Mouse (Mus musculus) hindbrain, postnatal 0 days (tissue): ENCODE measurements around the gene Scn8a. TPM values are rescaled to one million over a fixed set of nuclear protein-coding genes. Genes with fewer than 3 reads are reported as not detected.

Experiments
- ATAC-seq: fragments of 200-750 bp; cut with Nextera tagmentation; 2 replicates; pipeline ENCODE4 v1.8.0; 2017; ENCODE audit warnings: mild to moderate bottlenecking, moderate TSS enrichment, moderate library complexity
- DNase-seq: peaks from one replicate; pipeline ENCODE4 v3.0.0-alpha.2; 2015; ENCODE audit warnings: low spot score
- H3K27ac ChIP-seq: fragments of 300-500 bp; sonication (generic); 2 replicates; pipeline ENCODE4 v1.5.1; 2014; ENCODE audit warnings: mild to moderate bottlenecking
- H3K27me3 ChIP-seq: fragments of 300-500 bp; sonication (generic); 2 replicates; pipeline ENCODE4 v1.6.1; 2014; ENCODE audit warnings: low read length, mixed read lengths; ENCODE audit not compliant: insufficient read depth
- H3K36me3 ChIP-seq: fragments of 300-500 bp; sonication (generic); 2 replicates; pipeline ENCODE4 v1.6.1; 2014; ENCODE audit warnings: low read length, mixed read lengths; ENCODE audit not compliant: insufficient read depth
- H3K4me1 ChIP-seq: fragments of 300-500 bp; sonication (generic); 2 replicates; pipeline ENCODE4 v1.6.1; 2014; ENCODE audit warnings: antibody characterized with exemption, low read length, mixed read lengths; ENCODE audit not compliant: insufficient read depth
- H3K4me2 ChIP-seq: fragments of 300-500 bp; sonication (generic); 2 replicates; pipeline ENCODE4 v1.6.1; 2014; ENCODE audit warnings: low read depth, mild to moderate bottlenecking, low read length, moderate library complexity, mixed read lengths
- H3K4me3 ChIP-seq: fragments of 300-500 bp; sonication (generic); 2 replicates; pipeline ENCODE4 v1.5.1; 2014; ENCODE audit warnings: low read length
- H3K9ac ChIP-seq: fragments of 300-500 bp; sonication (generic); replicated peaks from 2 replicates; pipeline ENCODE4 v1.6.1; 2014; ENCODE audit warnings: mild to moderate bottlenecking, low read length, moderate library complexity, mixed read lengths
- H3K9me3 ChIP-seq: fragments of 300-500 bp; sonication (generic); 2 replicates; pipeline ENCODE4 v1.6.1; 2016; ENCODE audit warnings: low read length, mixed read lengths
- CTCF ChIP-seq: IDR thresholded peaks from 2 replicates; pipeline ENCODE4 v1.5.1; 2016; ENCODE audit warnings: antibody characterized with exemption, control low read depth, low read depth
- WGBS: fragments of 180-500 bp; shearing (Covaris S2); extraction: QIAGEN DNeasy Blood & Tissue Kit; methylation state at CpG from one replicate; pipeline ENCODE4 v1.1.7; 2014; 5-methylcytosine and 5-hydroxymethylcytosine counted together
- polyA plus RNA-seq: library from polyadenylated mRNA; unstranded; fragments of >200 nt; fragmentation: Nextera tagmentation; extraction: Ambion mirVana; gene quantifications from 2 replicates; pipeline ENCODE4 v1.2.1, GENCODE M21; 2015
- total RNA-seq: library from RNA; depleted of rRNA; stranded (reverse); fragments of >200 nt; gene quantifications from 2 replicates; pipeline ENCODE4 v1.2.3, GENCODE M21; 2014

The Scn8a gene
- total and polyA plus RNA-seq, 2 experiments from 2014 or later, result 26.9 to 45.7 TPM

GRCm38 (mm10) chr15:100871107-100872011 lies 1.7 kb downstream of the Scn8a start:
- peak; percentile 41 for DNase-seq
- WGBS, result 1% methylated on average over 36 of the region's 53 CpGs
- Histone ChIP-seq H3K4me2 (peak overlapping the region; percentile 61), H3K36me3 (no peaks in the 10 kb centered on the region), H3K27me3 (no peaks in the 10 kb centered on the region), H3K4me1 (no peaks in the 10 kb centered on the region), H3K4me3 (peak overlapping the region; percentile 80), H3K9me3 (no peaks in the 10 kb centered on the region), H3K27ac (peak overlapping the region; percentile 85), H3K9ac (peak overlapping the region; percentile 86)
- ATAC-seq, result peak; percentile 60
- TF ChIP-seq CTCF, result no peak

- Histone ChIP-seq H3K9ac (0 out of 2 replicates have a peak overlapping the region, but pooled peaks have one; percentile 1), H3K27ac (no peak overlapping the region), H3K4me3 (peak overlapping the region; percentile 80), H3K36me3 (no peaks in the 10 kb centered on the region), H3K27me3 (no peaks in the 10 kb centered on the region), H3K4me2 (peak overlapping the region; percentile 61), H3K4me1 (no peaks in the 10 kb centered on the region), H3K9me3 (no peaks in the 10 kb centered on the region)
- no peak for TF ChIP-seq CTCF
- ATAC-seq (no peak), DNase-seq (peak; percentile 78)
- 3% methylated on average over 16 of the region's 16 CpGs for WGBS
These were observed 3.5 kb downstream of the Scn8a start for GRCm38 (mm10) chr15:100873155-100873554.

GRCm38 (mm10) chr15:100879073-100879472 lies 9.4 kb downstream of the Scn8a start:
- no peaks in the 10 kb centered on the region for H3K4me1 ChIP-seq
- DNase-seq, result no peak

GRCm38 (mm10) chr15:100881385-100881784 lies 11.7 kb downstream of the Scn8a start:
- no peaks in the 10 kb centered on the region for H3K27me3 ChIP-seq
- TF ChIP-seq CTCF, result no peak
- no peak overlapping the region for H3K9ac ChIP-seq
- no peak for ATAC-seq
- no peak overlapping the region for H3K4me3 ChIP-seq
- no peak overlapping the region for H3K4me2 ChIP-seq
- no peaks in the 10 kb centered on the region for H3K9me3 ChIP-seq
- no peak overlapping the region for H3K27ac ChIP-seq
- H3K4me1 ChIP-seq, result no peaks in the 10 kb centered on the region; the same call in 1 of the 2 replicates
- H3K36me3 ChIP-seq, result no peaks in the 10 kb centered on the region
- 85% methylated on average over 5 of the region's 5 CpGs for WGBS
- DNase-seq, result no peak

More at GRCm38 (mm10) chr15:100879073-100879472, 9.4 kb downstream of the Scn8a start:
- H3K27ac ChIP-seq, result no peak overlapping the region
- 53% methylated on average over 15 of the region's 15 CpGs for WGBS
- H3K36me3 ChIP-seq, result no peaks in the 10 kb centered on the region
- TF ChIP-seq CTCF, result no peak
- peak; percentile 49; the same call in 1 of the 2 replicates for ATAC-seq
- no peak overlapping the region for H3K4me2 ChIP-seq
- no peaks in the 10 kb centered on the region for H3K9me3 ChIP-seq
- H3K4me3 ChIP-seq, result no peak overlapping the region
- H3K27me3 ChIP-seq, result no peaks in the 10 kb centered on the region
- H3K9ac ChIP-seq, result no peak overlapping the region

GRCm38 (mm10) chr15:100884481-100884880 lies 14.8 kb downstream of the Scn8a start:
- Histone ChIP-seq H3K27me3 (no peaks in the 10 kb centered on the region), H3K4me3 (no peak overlapping the region), H3K36me3 (no peaks in the 10 kb centered on the region), H3K27ac (no peak overlapping the region), H3K4me2 (no peak overlapping the region), H3K9ac (no peak overlapping the region), H3K9me3 (0 out of 2 replicates have a peak, but pooled peaks cover 2% of the 10 kb centered on the region), H3K4me1 (no peaks in the 10 kb centered on the region; the same call in 1 of the 2 replicates)
- TF ChIP-seq CTCF, result no peak
- DNase-seq, result no peak
- 80% methylated on average over 6 of the region's 6 CpGs for WGBS
- ATAC-seq, result no peak

- Histone ChIP-seq H3K4me3 (no peak overlapping the region), H3K4me2 (peak overlapping the region; percentile 27), H3K4me1 (0 out of 2 replicates have a peak, but pooled peaks cover 5% of the 10 kb centered on the region), H3K27me3 (no peaks in the 10 kb centered on the region), H3K9me3 (peaks cover 11% of the 10 kb centered on the region), H3K9ac (no peak overlapping the region), H3K36me3 (no peaks in the 10 kb centered on the region), H3K27ac (no peak overlapping the region)
- 32% methylated on average over 13 of the region's 13 CpGs for WGBS
- DNase-seq (no peak), ATAC-seq (no peak)
- TF ChIP-seq CTCF, result no peak
These were observed 22.3 kb downstream of the Scn8a start for GRCm38 (mm10) chr15:100891962-100892361.
